Mouse (Mus musculus): ENCODE results near the gene Olfr547. TPM values are rescaled to one million over a fixed set of nuclear protein-coding genes. Genes with fewer than 3 reads are reported as not detected.
A peak's percentile ranks its signal among the peaks of the same experiment; 100 is the strongest.

Gene Olfr547
- polyA plus RNA-seq, 1 experiment from 2014 or later, result not detected

GRCm38 (mm10) chr7:102514144-102514543, 20.4 kb upstream of the Olfr547 start:
- Histone ChIP-seq H3K27me3 (peaks cover 17% of the 10 kb centered on the region), H3K27ac (no peak overlapping the region), H3K9ac (no peak overlapping the region), H3K4me1 (peaks cover 3% of the 10 kb centered on the region), H3K9me3 (replicated peaks) (no peaks in the 10 kb centered on the region), H3K4me2 (no peak overlapping the region), H3K4me3 (replicated peaks) (no peak overlapping the region), H3K36me3 (no peaks in the 10 kb centered on the region)
- 71% methylated on average over 4 of the region's 4 CpGs for WGBS
- no peak for ATAC-seq (replicated peaks; ENCODE audit: low FRiP score)

- peaks cover 17% of the 10 kb centered on the region for H3K27me3 ChIP-seq
- H3K4me2 ChIP-seq, result no peak overlapping the region
- no peak overlapping the region for H3K27ac ChIP-seq
- H3K36me3 ChIP-seq, result no peaks in the 10 kb centered on the region
- no peak overlapping the region for H3K4me3 ChIP-seq (replicated peaks)
- 70% methylated on average over 10 of the region's 10 CpGs for WGBS
- no peaks in the 10 kb centered on the region for H3K9me3 ChIP-seq (replicated peaks)
- no peak for ATAC-seq (replicated peaks; ENCODE audit: low FRiP score)
- peaks cover 3% of the 10 kb centered on the region for H3K4me1 ChIP-seq
- no peak overlapping the region for H3K9ac ChIP-seq
Measured at GRCm38 (mm10) chr7:102516261-102517050, 18.1 kb upstream of the Olfr547 start.

GRCm38 (mm10) chr7:102517051-102517335, 17.6 kb upstream of the Olfr547 start:
- Histone ChIP-seq H3K9ac (no peak overlapping the region), H3K4me3 (replicated peaks) (no peak overlapping the region), H3K27me3 (peaks cover 12% of the 10 kb centered on the region), H3K36me3 (no peaks in the 10 kb centered on the region), H3K27ac (no peak overlapping the region), H3K9me3 (replicated peaks) (no peaks in the 10 kb centered on the region), H3K4me1 (peaks cover 3% of the 10 kb centered on the region), H3K4me2 (no peak overlapping the region)
- WGBS, result 87% methylated on average over 2 of the region's 2 CpGs
- no peak for ATAC-seq (replicated peaks; ENCODE audit: low FRiP score)

- no peak overlapping the region for H3K4me3 ChIP-seq (replicated peaks)
Measured at GRCm38 (mm10) chr7:102529052-102529451, 5.5 kb upstream of the Olfr547 start.

GRCm38 (mm10) chr7:102540596-102540995, 6.0 kb downstream of the Olfr547 start, which contains the start of gene Olfr548-ps1:
Gene Olfr548-ps1 (plus strand): TSS chr7:102540896.
- 87% methylated on average over 2 of the region's 2 CpGs for WGBS
- H3K4me2 ChIP-seq, result no peak within 1 kb of the TSS
- ATAC-seq (replicated peaks; ENCODE audit: low FRiP score), result no peak
- H3K27ac ChIP-seq, result no peak within 1 kb of the TSS
- H3K27me3 ChIP-seq, result no peaks in the 10 kb centered on the region
- no peaks in the 10 kb centered on the region for H3K9me3 ChIP-seq (replicated peaks)
- H3K4me1 ChIP-seq, result no peaks in the 10 kb centered on the region
- no peak within 1 kb of the TSS for H3K9ac ChIP-seq
- H3K36me3 ChIP-seq, result no peaks in the 10 kb centered on the region
- no peak within 1 kb of the TSS for H3K4me3 ChIP-seq (replicated peaks)

More at GRCm38 (mm10) chr7:102529052-102529451, 5.5 kb upstream of the Olfr547 start:
- Histone ChIP-seq H3K9ac (no peak overlapping the region), H3K36me3 (no peaks in the 10 kb centered on the region), H3K9me3 (replicated peaks) (no peaks in the 10 kb centered on the region), H3K4me1 (no peaks in the 10 kb centered on the region), H3K27me3 (no peaks in the 10 kb centered on the region), H3K4me2 (no peak overlapping the region), H3K27ac (no peak overlapping the region)
- 82% methylated on average over 1 of the region's 1 CpGs for WGBS
- no peak for ATAC-seq (replicated peaks; ENCODE audit: low FRiP score)

GRCm38 (mm10) chr7:102541251-102541650, 6.7 kb downstream of the Olfr547 start:
- 51% methylated on average over 3 of the region's 3 CpGs for WGBS
- H3K27ac ChIP-seq, result no peak overlapping the region
- H3K4me3 ChIP-seq (replicated peaks), result no peak overlapping the region
- no peaks in the 10 kb centered on the region for H3K27me3 ChIP-seq
- H3K4me1 ChIP-seq, result no peaks in the 10 kb centered on the region
- H3K36me3 ChIP-seq, result no peaks in the 10 kb centered on the region
- no peak overlapping the region for H3K4me2 ChIP-seq
- ATAC-seq (replicated peaks; ENCODE audit: low FRiP score), result no peak
- no peaks in the 10 kb centered on the region for H3K9me3 ChIP-seq (replicated peaks)
- H3K9ac ChIP-seq, result no peak overlapping the region

GRCm38 (mm10) chr7:102549570-102549969, 15.0 kb downstream of the Olfr547 start, which contains the start of gene Olfr549:
Gene Olfr549 (plus strand): TSS chr7:102549870.
- no peak for ATAC-seq (replicated peaks; ENCODE audit: low FRiP score)
- Histone ChIP-seq H3K9me3 (replicated peaks) (no peaks in the 10 kb centered on the region), H3K4me3 (replicated peaks) (no peak within 1 kb of the TSS), H3K27ac (no peak within 1 kb of the TSS), H3K9ac (no peak within 1 kb of the TSS), H3K4me1 (no peaks in the 10 kb centered on the region), H3K36me3 (no peaks in the 10 kb centered on the region), H3K4me2 (no peak within 1 kb of the TSS), H3K27me3 (no peaks in the 10 kb centered on the region)
- WGBS, result 92% methylated on average over 3 of the region's 3 CpGs

- ATAC-seq (replicated peaks; ENCODE audit: low FRiP score), result no peak
- Histone ChIP-seq H3K9me3 (replicated peaks) (no peaks in the 10 kb centered on the region), H3K36me3 (no peaks in the 10 kb centered on the region)
Measured at GRCm38 (mm10) chr7:102553279-102553678, 18.7 kb downstream of the Olfr547 start.

GRCm38 (mm10) chr7:102564999-102565997, 30.7 kb downstream of the Olfr547 start, which contains the start of gene Trim21:
Gene Trim21 (minus strand): TSS chr7:102565486.
- Histone ChIP-seq H3K4me1 (peaks cover 7% of the 10 kb centered on the region), H3K4me3 (replicated peaks) (peak within 1 kb of the TSS; percentile 60), H3K36me3 (no peaks in the 10 kb centered on the region), H3K27me3 (no peaks in the 10 kb centered on the region), H3K9ac (peak within 1 kb of the TSS; percentile 53), H3K27ac (no peak within 1 kb of the TSS), H3K4me2 (peak within 1 kb of the TSS; percentile 68), H3K9me3 (replicated peaks) (no peaks in the 10 kb centered on the region)
- peak; percentile 100 for ATAC-seq (replicated peaks; ENCODE audit: low FRiP score)
- 11% methylated on average over 10 of the region's 10 CpGs for WGBS

More at GRCm38 (mm10) chr7:102553279-102553678, 18.7 kb downstream of the Olfr547 start:
- 77% methylated on average over 3 of the region's 3 CpGs for WGBS
- no peak overlapping the region for H3K4me2 ChIP-seq
- H3K4me1 ChIP-seq, result no peaks in the 10 kb centered on the region
- H3K4me3 ChIP-seq (replicated peaks), result no peak overlapping the region
- no peak overlapping the region for H3K27ac ChIP-seq
- no peaks in the 10 kb centered on the region for H3K27me3 ChIP-seq
- H3K9ac ChIP-seq, result no peak overlapping the region

GRCm38 (mm10) chr7:102566219-102566618, 31.7 kb downstream of the Olfr547 start:
- no peak overlapping the region for H3K4me3 ChIP-seq (replicated peaks)
- ATAC-seq (replicated peaks; ENCODE audit: low FRiP score), result no peak
- H3K4me2 ChIP-seq, result no peak overlapping the region
- no peak overlapping the region for H3K9ac ChIP-seq
- no peaks in the 10 kb centered on the region for H3K27me3 ChIP-seq
- WGBS, result 92% methylated on average over 4 of the region's 4 CpGs
- peaks cover 7% of the 10 kb centered on the region for H3K4me1 ChIP-seq
- no peak overlapping the region for H3K27ac ChIP-seq
- H3K36me3 ChIP-seq, result no peaks in the 10 kb centered on the region
- H3K9me3 ChIP-seq (replicated peaks), result no peaks in the 10 kb centered on the region

- Histone ChIP-seq H3K27me3 (no peaks in the 10 kb centered on the region), H3K4me3 (replicated peaks) (no peak within 1 kb of the TSS), H3K4me1 (no peaks in the 10 kb centered on the region), H3K9me3 (replicated peaks) (no peaks in the 10 kb centered on the region), H3K4me2 (no peak within 1 kb of the TSS), H3K9ac (no peak within 1 kb of the TSS), H3K27ac (no peak within 1 kb of the TSS), H3K36me3 (no peaks in the 10 kb centered on the region)
- ATAC-seq (replicated peaks; ENCODE audit: low FRiP score), result no peak
- 94% methylated on average over 8 of the region's 8 CpGs for whole genome bisulfite sequencing
Measured at GRCm38 (mm10) chr7:102571142-102571541, 36.6 kb downstream of the Olfr547 start, which contains the start of gene Olfr550. Gene Olfr550 (plus strand): TSS chr7:102571442.

Measured in kidney, embryonic 15.5 days (tissue).